Mouse (Mus musculus): Measurements from ENCODE around the gene Zfp955a. TPM values are rescaled to one million over a fixed set of nuclear protein-coding genes. Genes with fewer than 3 reads are reported as not detected.
"Not testable (repeated sequence)": the region's sequence is repeated elsewhere in the genome, so short reads cannot be mapped to it uniquely, and the experiment has no call there.

The Zfp955a gene
- polyA plus RNA-seq, 1 experiment: 2.6 TPM

DNA sequence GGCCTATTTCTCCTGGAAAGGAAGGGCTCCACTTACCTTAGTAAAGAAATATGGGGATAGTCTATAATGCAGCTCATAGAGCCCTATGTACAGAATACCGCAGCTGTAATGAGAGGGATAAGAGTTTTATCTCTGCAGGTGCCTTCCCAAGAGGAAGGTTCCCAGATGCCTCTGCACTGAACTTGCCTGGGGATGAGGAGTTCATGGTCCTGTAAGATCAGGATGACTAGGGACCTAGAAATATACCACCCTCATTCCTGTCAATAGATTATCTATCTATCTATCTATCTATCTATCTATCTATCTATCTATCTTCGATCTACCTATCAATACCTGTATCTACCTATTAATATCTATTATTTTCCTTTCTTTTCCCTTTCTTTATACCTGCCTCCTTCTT is 33.4 kb downstream of the Zfp955a start, which contains the start of gene Olfr1564:
Gene Olfr1564, minus strand, starts transcription at position 101 of the 400 bp plus-strand sequence.
- Histone ChIP-seq H3K36me3 (ENCODE audit: control insufficient read depth, insufficient read depth, low read length) (no peaks in the 10 kb centered on the region), H3K27ac (ENCODE audit: control insufficient read depth, insufficient read depth, low read length) (no peak within 1 kb of the TSS), H3K4me3 (ENCODE audit: control insufficient read depth, insufficient read depth, low read length) (no peak within 1 kb of the TSS), H3K27me3 (ENCODE audit: control insufficient read depth, insufficient read depth, low read length) (no peaks in the 10 kb centered on the region), H3K4me1 (replicated peaks; ENCODE audit: control insufficient read depth, insufficient read depth, low read length) (no peaks in the 10 kb centered on the region)
- WGBS: 89% methylated on average over 2 of the region's 2 CpGs
- DNase-seq: no peak
- TF ChIP-seq POLR2A (IDR thresholded peaks at IDR 0.05; ENCODE audit: control insufficient read depth, extremely low read depth, insufficient read depth, low read length, poor library complexity) (no peak), CTCF (IDR thresholded peaks at IDR 0.05; ENCODE audit: borderline replicate concordance, control insufficient read depth, extremely low read depth, insufficient read depth, low read length, poor library complexity) (no peak)

DNA sequence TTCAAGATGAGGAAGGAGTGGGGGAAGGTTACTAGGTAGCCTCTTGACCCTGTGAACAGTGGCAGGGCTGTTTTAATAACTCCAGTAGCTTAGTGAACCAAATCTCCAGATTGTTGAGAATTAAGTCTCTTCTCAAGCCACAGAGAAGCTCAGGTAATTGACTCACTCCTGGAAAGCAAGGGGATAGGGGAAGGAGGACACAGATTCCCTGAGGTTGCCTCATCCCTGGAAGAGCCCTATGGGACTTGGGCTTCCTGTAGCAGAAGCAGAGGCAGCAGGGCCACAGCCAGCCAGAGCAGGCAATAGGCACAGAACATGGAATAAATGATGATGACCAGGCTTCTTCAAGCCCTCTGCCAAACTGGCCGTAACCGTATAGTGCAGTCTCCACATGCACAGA is 63.9 kb downstream of the Zfp955a start, which contains the start of gene Olfr239:
Gene Olfr239, plus strand, starts transcription at position 301 of the 400 bp plus-strand sequence.
- H3K4me1 ChIP-seq (replicated peaks; ENCODE audit: control insufficient read depth, insufficient read depth, low read length); DNase-seq; H3K27ac ChIP-seq (ENCODE audit: control insufficient read depth, insufficient read depth, low read length); H3K36me3 ChIP-seq (ENCODE audit: control insufficient read depth, insufficient read depth, low read length); H3K27me3 ChIP-seq (ENCODE audit: control insufficient read depth, insufficient read depth, low read length); H3K4me3 ChIP-seq (ENCODE audit: control insufficient read depth, insufficient read depth, low read length): not testable (repeated sequence)
- WGBS: no CpG with 5 or more reads among the region's 2 CpGs

Other genes with a start within 250 kb of the Zfp955a start
- gene Zfp763, start 221.7 kb downstream of the Zfp955a start, polyA plus RNA-seq (2012; rRNA removed): 1.1 and 1.2 TPM in 2 replicates
- not detected in 2 replicates for gene 4921501E09Rik, start 187.1 kb downstream of the Zfp955a start, polyA plus RNA-seq (2012; rRNA removed)
- gene Zfp563, start 165.8 kb downstream of the Zfp955a start, polyA plus RNA-seq (2012; rRNA removed): 2.1 and 2.4 TPM in 2 replicates
- not detected in 2 replicates for gene Morc2b, start 115.5 kb downstream of the Zfp955a start, polyA plus RNA-seq (2012; rRNA removed)
- gene Olfr55, start 86.7 kb downstream of the Zfp955a start, polyA plus RNA-seq (2012; rRNA removed): not detected in 2 replicates
- not detected in 2 replicates for gene Olfr239, start 63.8 kb downstream of the Zfp955a start, polyA plus RNA-seq (2012; rRNA removed)
- gene Olfr1564, start 33.5 kb downstream of the Zfp955a start, polyA plus RNA-seq (2012; rRNA removed): not detected in 2 replicates
- not detected in 2 replicates for gene Olfr63, start 9.5 kb upstream of the Zfp955a start, polyA plus RNA-seq (2012; rRNA removed)
- gene Zfp955b, start 34.4 kb upstream of the Zfp955a start, polyA plus RNA-seq (2012; rRNA removed): 4.0 and 4.8 TPM in 2 replicates
- gene Zfp81, start 103.7 kb upstream of the Zfp955a start, polyA plus RNA-seq (2012; rRNA removed): 2.6 TPM in 2 replicates
- 5.9 and 6.3 TPM in 2 replicates for gene Zfp101, start 139.5 kb upstream of the Zfp955a start, polyA plus RNA-seq (2012; rRNA removed)
- gene Actl9, start 177.8 kb upstream of the Zfp955a start, polyA plus RNA-seq (2012; rRNA removed): 0.18 and 0.27 TPM in 2 replicates

Data from thymus, adult 2 months (tissue).